ENCODE assay signal across 7 mouse cellular contexts in the genomic region with DNA sequence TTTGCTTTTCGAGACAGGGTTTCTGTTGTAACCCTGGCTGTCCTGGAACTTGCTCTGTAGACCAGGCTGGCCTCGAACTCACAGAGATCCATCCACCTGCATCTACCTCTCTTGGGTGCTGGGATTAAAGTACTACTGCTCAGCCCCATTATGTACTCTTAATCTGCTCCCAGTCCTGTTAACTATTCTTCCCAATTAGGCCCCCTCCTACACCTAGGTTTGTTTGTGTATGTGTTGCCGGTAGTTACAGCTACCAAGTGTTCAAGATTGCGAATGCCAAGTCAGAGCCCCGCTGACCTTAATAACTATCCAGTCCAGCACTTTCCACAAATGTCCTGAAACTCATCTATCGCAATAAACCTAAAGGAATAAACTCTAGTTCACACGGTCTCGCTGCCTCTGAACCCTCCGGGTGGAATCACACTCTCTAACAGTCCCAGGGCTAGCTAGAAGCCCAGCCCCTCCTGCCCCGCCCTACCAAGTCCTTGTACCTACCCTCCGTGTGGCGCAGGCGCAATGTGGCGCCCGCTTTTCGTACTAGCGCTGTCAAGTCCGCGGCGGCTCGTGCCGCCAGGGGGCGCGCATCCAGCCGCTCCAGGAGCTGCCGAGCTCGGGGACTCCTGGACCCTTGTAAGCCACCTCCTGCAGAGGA. TPM values are rescaled to one million over a fixed set of nuclear protein-coding genes. Genes with fewer than 3 reads are reported as not detected.
A peak's percentile ranks its signal among the peaks of the same experiment; 100 is the strongest.
DNase-seq lines count a peak whose midpoint lies in the region; ATAC-seq lines count a peak whose summit lies in the region.

No protein-coding gene starts in this region.

- DNase-seq in adrenal gland, postnatal 10 days: peak; percentile 92
- peak; percentile 87 for DNase-seq in embryo, embryonic 9.5 days (ENCODE audit: extremely low spot score)
- peak; percentile 76 to 87 for DNase-seq in gastrocnemius, postnatal 4 days (ENCODE audit: low spot score in 2 of 2)
- peak; percentile 82 to 83 for DNase-seq in left cerebral cortex, postnatal 36 days (ENCODE audit: low spot score in 2 of 2)
- DNase-seq in midbrain, embryonic 10.5 days (ENCODE audit: low spot score): peak; percentile 88
- peak; percentile 68 to 75 for DNase-seq in right cerebral cortex, postnatal 36 days (ENCODE audit: low spot score in 2 of 2)

- no peaks in the 10 kb centered on the region for H3K36me3 ChIP-seq in intestine, embryonic 16.5 days (ENCODE audit: control insufficient read depth, insufficient read depth, low read length)
- no peaks in the 10 kb centered on the region for H3K36me3 ChIP-seq in midbrain, embryonic 10.5 days

- H3K4me3 ChIP-seq in intestine, embryonic 16.5 days (ENCODE audit: low read length): peak overlapping the region; percentile 38
- H3K4me3 ChIP-seq in midbrain, embryonic 10.5 days: peak overlapping the region; percentile 48

- H3K27me3 ChIP-seq in intestine, embryonic 16.5 days (replicated peaks; ENCODE audit: control insufficient read depth, insufficient read depth, low read length): no peaks in the 10 kb centered on the region
- peaks cover 19% of the 10 kb centered on the region; the same call in 1 of the 2 replicates for H3K27me3 ChIP-seq in midbrain, embryonic 10.5 days (ENCODE audit: low read depth, poor library complexity, severe bottlenecking)

- no peaks in the 10 kb centered on the region for H3K9me3 ChIP-seq in intestine, embryonic 16.5 days (ENCODE audit: control insufficient read depth, low read length)
- peaks cover 3% of the 10 kb centered on the region; the same call in 1 of the 2 replicates for H3K9me3 ChIP-seq in midbrain, embryonic 10.5 days (replicated peaks)

- H3K9ac ChIP-seq in intestine, embryonic 16.5 days (ENCODE audit: low read depth, low read length): 0 out of 2 replicates have a peak overlapping the region, but pooled peaks have one; percentile 33

- ATAC-seq in intestine, embryonic 16.5 days: peak; percentile 97

- intact Hi-C loops in left cerebral cortex, postnatal 36 days (cut with DNase I): no loop called here

- H3K4me1 ChIP-seq in intestine, embryonic 16.5 days (ENCODE audit: control insufficient read depth, insufficient read depth, low read length): no peaks in the 10 kb centered on the region; the same call in none of the 2 replicates
- 0 out of 2 replicates have a peak, but pooled peaks cover 4% of the 10 kb centered on the region for H3K4me1 ChIP-seq in midbrain, embryonic 10.5 days

- 16% methylated on average over 27 of the region's 27 CpGs for WGBS in intestine, embryonic 16.5 days
- 20% methylated on average over 27 of the region's 27 CpGs for WGBS in midbrain, embryonic 10.5 days

- H3K27ac ChIP-seq in intestine, embryonic 16.5 days (ENCODE audit: low read length): no peak overlapping the region
- no peak overlapping the region; the same call in 1 of the 2 replicates for H3K27ac ChIP-seq in midbrain, embryonic 10.5 days (replicated peaks)

- H3K4me2 ChIP-seq in intestine, embryonic 16.5 days (ENCODE audit: low read depth, low read length): peak overlapping the region; percentile 55

RNA-seq across cellular contexts. Expression of a gene that starts 1.5 kb away (rescaled TPM):
- 1 to 10 TPM; 5.3 to 5.8 TPM for total RNA-seq in adrenal gland, postnatal 10 days (2021)
- total RNA-seq in gastrocnemius, postnatal 4 days (2021): 1 to 10 TPM; 1.3 to 1.8 TPM
- 0.71 and 0.93 TPM in 2 replicates for polyA plus RNA-seq in intestine, embryonic 16.5 days (2015; fragmentation: Nextera tagmentation; extraction: Ambion mirVana)
- under 1 TPM; 0.17 to 0.41 TPM for total RNA-seq in left cerebral cortex, postnatal 36 days (2021)
- 0.10 TPM in 1 of 2 replicates, not detected in the other for polyA plus RNA-seq in midbrain, embryonic 10.5 days (2016; fragmentation: Nextera tagmentation; extraction: Ambion mirVana)

RNA-seq across cellular contexts. Expression of a gene that starts 8.3 kb away (rescaled TPM):
- 10 to 100 TPM; 71.5 to 72.6 TPM for total RNA-seq in adrenal gland, postnatal 10 days (2021)
- total RNA-seq in gastrocnemius, postnatal 4 days (2021): 100 to 1,000 TPM in 1 of 2 experiments, 10 to 100 TPM in 1; 82.9 to 104 TPM
- polyA plus RNA-seq in intestine, embryonic 16.5 days (2015; fragmentation: Nextera tagmentation; extraction: Ambion mirVana): 187 and 205 TPM in 2 replicates
- 1 to 10 TPM; 8.4 to 9.1 TPM for total RNA-seq in left cerebral cortex, postnatal 36 days (2021)
- polyA plus RNA-seq in midbrain, embryonic 10.5 days (2016; fragmentation: Nextera tagmentation; extraction: Ambion mirVana): 41.4 and 42.9 TPM in 2 replicates

RNA-seq across cellular contexts. Expression of a gene that starts 17.4 kb away (rescaled TPM):
- total RNA-seq in adrenal gland, postnatal 10 days (2021): 10 to 100 TPM; 38.0 to 40.1 TPM
- total RNA-seq in gastrocnemius, postnatal 4 days (2021): 10 to 100 TPM; 22.6 to 26.6 TPM
- 28.0 and 29.5 TPM in 2 replicates for polyA plus RNA-seq in intestine, embryonic 16.5 days (2015; fragmentation: Nextera tagmentation; extraction: Ambion mirVana)
- 10 to 100 TPM; 34.8 to 35.7 TPM for total RNA-seq in left cerebral cortex, postnatal 36 days (2021)
- 40.2 and 44.5 TPM in 2 replicates for polyA plus RNA-seq in midbrain, embryonic 10.5 days (2016; fragmentation: Nextera tagmentation; extraction: Ambion mirVana)

RNA-seq across cellular contexts. Expression of a gene that starts 22.5 kb away (rescaled TPM):
- 10 to 100 TPM in 1 of 2 experiments, 1 to 10 TPM in 1; 9.2 to 18.0 TPM for total RNA-seq in adrenal gland, postnatal 10 days (2021)
- total RNA-seq in gastrocnemius, postnatal 4 days (2021): 1 to 10 TPM; 8.9 to 9.5 TPM
- polyA plus RNA-seq in intestine, embryonic 16.5 days (2015; fragmentation: Nextera tagmentation; extraction: Ambion mirVana): 7.6 TPM in 2 replicates
- total RNA-seq in left cerebral cortex, postnatal 36 days (2021): 1 to 10 TPM; 1.4 to 3.0 TPM
- polyA plus RNA-seq in midbrain, embryonic 10.5 days (2016; fragmentation: Nextera tagmentation; extraction: Ambion mirVana): 2.8 and 3.4 TPM in 2 replicates

RNA-seq across cellular contexts. Expression of a gene that starts 34.6 kb away (rescaled TPM):
- total RNA-seq in adrenal gland, postnatal 10 days (2021): 10 to 100 TPM; 57.2 to 57.5 TPM
- total RNA-seq in gastrocnemius, postnatal 4 days (2021): 10 to 100 TPM; 25.6 to 30.7 TPM
- polyA plus RNA-seq in intestine, embryonic 16.5 days (2015; fragmentation: Nextera tagmentation; extraction: Ambion mirVana): 25.8 and 26.6 TPM in 2 replicates
- 10 to 100 TPM; 64.0 to 64.3 TPM for total RNA-seq in left cerebral cortex, postnatal 36 days (2021)
- 16.7 and 23.2 TPM in 2 replicates for polyA plus RNA-seq in midbrain, embryonic 10.5 days (2016; fragmentation: Nextera tagmentation; extraction: Ambion mirVana)

Comparison
In these comparisons a context has a peak if more than half of its experiments do, and no peak if none do; other contexts are left out.
1. RNA of a gene that starts 8.3 kb away (total RNA-seq): 82.9 to 104 TPM in gastrocnemius, postnatal 4 days and 71.5 to 72.6 TPM in adrenal gland, postnatal 10 days; 8.4 to 9.1 TPM in left cerebral cortex, postnatal 36 days; every median in the first group is over 4 times any median in the second.
2. Peak in every context shown above with its lines, with median percentiles within 50 percentile points of each other: DNase-seq.